Mouse (Mus musculus): Measurements from ENCODE around the gene Egln2.

- TF ChIP-seq USF1 (IDR thresholded peaks at IDR 0.05; ENCODE audit: low read depth) (no peak), CTCF (IDR thresholded peaks at IDR 0.05; ENCODE audit: control insufficient read depth, insufficient read depth, insufficient read length) (no peak)
These were observed 12.0 kb upstream of the Egln2 start, which contains the start of gene Rab4b for GRCm38 (mm10) chr7:27178324-27179216.
